Mouse (Mus musculus) Muller cell, postnatal 12 days (primary cell): ENCODE results near the gene Anks1b.
A peak's percentile ranks its signal among the peaks of the same experiment; 100 is the strongest.

Experiments used
- DNase-seq: peaks from one replicate; pipeline ENCODE4 v3.0.0-alpha.2; 2015; ENCODE audit errors: inconsistent ontology term

Anks1b gene

GRCm38 (mm10) chr10:90953103-90953709 is 1079.9 kb downstream of the Anks1b start:
- DNase-seq, result no peak

- no peak for DNase-seq
Measured at GRCm38 (mm10) chr10:90953821-90954220, 1080.5 kb downstream of the Anks1b start.

GRCm38 (mm10) chr10:90960374-90960773 is 1087.1 kb downstream of the Anks1b start:
- DNase-seq, result no peak

- DNase-seq, result no peak
Measured at GRCm38 (mm10) chr10:90964511-90964910, 1091.2 kb downstream of the Anks1b start.

GRCm38 (mm10) chr10:90965671-90966315 is 1092.5 kb downstream of the Anks1b start:
- no peak for DNase-seq

- DNase-seq, result no peak
Measured at GRCm38 (mm10) chr10:90966821-90967220, 1093.5 kb downstream of the Anks1b start.

- DNase-seq, result no peak
Measured at GRCm38 (mm10) chr10:90968247-90968646, 1094.9 kb downstream of the Anks1b start.

- peak; percentile 26 for DNase-seq
Measured at GRCm38 (mm10) chr10:90969355-90970174, 1096.3 kb downstream of the Anks1b start.

- DNase-seq, result no peak
Measured at GRCm38 (mm10) chr10:90970560-90970959, 1097.3 kb downstream of the Anks1b start.

- no peak for DNase-seq
Measured at GRCm38 (mm10) chr10:90974084-90974483, 1100.8 kb downstream of the Anks1b start.

GRCm38 (mm10) chr10:90974491-90974890 is 1101.2 kb downstream of the Anks1b start:
- DNase-seq, result no peak

GRCm38 (mm10) chr10:90981811-90982210 is 1108.5 kb downstream of the Anks1b start:
- no peak for DNase-seq

- DNase-seq, result no peak
Measured at GRCm38 (mm10) chr10:90983046-90983445, 1109.7 kb downstream of the Anks1b start.

- DNase-seq, result no peak
Measured at GRCm38 (mm10) chr10:90990340-90990739, 1117.0 kb downstream of the Anks1b start.

GRCm38 (mm10) chr10:90992237-90992636 is 1118.9 kb downstream of the Anks1b start:
- DNase-seq, result no peak

- DNase-seq, result no peak
Measured at GRCm38 (mm10) chr10:90993869-90994268, 1120.6 kb downstream of the Anks1b start.

- no peak for DNase-seq
Measured at GRCm38 (mm10) chr10:90999899-91000298, 1126.6 kb downstream of the Anks1b start.

GRCm38 (mm10) chr10:91001421-91001820 is 1128.1 kb downstream of the Anks1b start:
- peak; percentile 19 for DNase-seq

GRCm38 (mm10) chr10:91005858-91006538 is 1132.7 kb downstream of the Anks1b start:
- DNase-seq, result no peak
